Mouse (Mus musculus) thymus, adult 2 months (tissue): ENCODE results near the gene Acat3.

Experiments
- CTCF ChIP-seq: fragments of 200-500 bp; IDR thresholded peaks from 2 replicates; pipeline ENCODE4 v1.5.1; 2012; ENCODE audit warnings: mild to moderate bottlenecking, control low read depth, low read length, moderate library complexity, borderline replicate concordance; ENCODE audit not compliant: control insufficient read depth, poor library complexity, insufficient read depth; ENCODE audit errors: extremely low read depth
- POLR2A ChIP-seq: fragments of 200-500 bp; IDR thresholded peaks from 2 replicates; pipeline ENCODE4 v1.6.1; 2012; ENCODE audit warnings: mild to moderate bottlenecking, low read length, control low read depth, moderate library complexity; ENCODE audit not compliant: control insufficient read depth, poor library complexity, insufficient read depth; ENCODE audit errors: extremely low read depth

GRCm38 (mm10) chr17:12916588-12917380 is 23.6 kb downstream of the Acat3 start:
- no peak; the same call in 1 of the 2 replicates for TF ChIP-seq CTCF
- TF ChIP-seq POLR2A, result no peak
